Mouse (Mus musculus): Measurements from ENCODE around the gene Tgm4. TPM values are rescaled to one million over a fixed set of nuclear protein-coding genes. Genes with fewer than 3 reads are reported as not detected.

Tgm4 gene
- 1 to 10 TPM in 1 of 2 experiments, not detected in 1; 1.2 TPM for total RNA-seq (2023)

DNA sequence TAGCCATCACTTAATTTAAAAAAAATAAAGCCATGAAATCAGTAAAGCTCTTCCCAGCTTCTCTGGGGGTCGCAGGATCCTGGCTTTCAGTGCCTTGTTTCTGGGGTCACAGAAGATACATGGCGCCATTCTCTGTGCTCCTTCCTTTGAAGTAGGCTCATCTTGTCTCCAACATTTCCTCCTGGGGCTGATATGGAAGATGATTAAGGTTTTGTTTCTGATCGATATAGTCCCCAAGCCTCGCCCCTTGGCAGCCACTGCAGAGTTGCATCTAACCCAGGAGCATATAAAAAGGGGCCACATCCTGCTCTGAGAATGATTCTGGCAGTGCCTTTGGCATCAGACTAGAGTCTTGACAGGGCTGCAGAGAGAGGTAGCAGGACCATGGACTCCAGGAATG, at the start of gene Tgm4:
Gene Tgm4 (plus strand): TSS at position 301 of the 400 bp plus-strand sequence.

DNA sequence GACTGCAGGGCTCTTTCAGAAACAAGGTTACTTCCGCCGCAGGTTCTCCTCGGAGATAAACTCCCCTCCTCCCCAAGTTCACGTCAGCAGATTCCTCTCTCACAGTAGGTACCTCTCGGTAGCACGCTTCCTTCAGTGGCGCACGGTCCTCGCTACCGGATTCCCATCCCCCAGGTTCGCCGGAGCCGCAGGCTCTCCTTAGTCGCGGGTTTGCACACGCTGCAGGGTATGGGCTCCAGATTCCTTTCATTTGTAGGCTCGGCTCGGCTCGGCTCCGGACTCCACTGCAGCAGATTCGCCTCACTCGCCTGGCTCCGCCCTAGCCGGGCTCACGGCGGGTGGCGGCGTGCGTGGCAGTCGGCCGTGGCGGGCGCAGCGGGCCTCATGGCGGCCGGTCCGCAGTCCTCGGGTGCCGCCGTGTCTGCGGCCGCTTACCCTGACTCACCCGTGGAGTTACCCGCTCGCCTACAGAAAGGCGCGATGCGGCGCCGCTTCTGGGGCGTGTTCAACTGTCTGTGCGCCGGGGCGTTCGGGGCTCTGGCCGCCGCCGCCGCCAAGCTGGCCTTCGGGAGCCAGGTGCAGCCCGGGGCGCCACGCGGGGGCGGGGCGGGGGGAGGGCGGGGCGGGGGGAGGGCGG, 13.4 kb upstream of the Tgm4 start, which contains the start of gene Tmem42:
Gene Tmem42 (plus strand): TSS at position 332 of the 637 bp plus-strand sequence.

DNA sequence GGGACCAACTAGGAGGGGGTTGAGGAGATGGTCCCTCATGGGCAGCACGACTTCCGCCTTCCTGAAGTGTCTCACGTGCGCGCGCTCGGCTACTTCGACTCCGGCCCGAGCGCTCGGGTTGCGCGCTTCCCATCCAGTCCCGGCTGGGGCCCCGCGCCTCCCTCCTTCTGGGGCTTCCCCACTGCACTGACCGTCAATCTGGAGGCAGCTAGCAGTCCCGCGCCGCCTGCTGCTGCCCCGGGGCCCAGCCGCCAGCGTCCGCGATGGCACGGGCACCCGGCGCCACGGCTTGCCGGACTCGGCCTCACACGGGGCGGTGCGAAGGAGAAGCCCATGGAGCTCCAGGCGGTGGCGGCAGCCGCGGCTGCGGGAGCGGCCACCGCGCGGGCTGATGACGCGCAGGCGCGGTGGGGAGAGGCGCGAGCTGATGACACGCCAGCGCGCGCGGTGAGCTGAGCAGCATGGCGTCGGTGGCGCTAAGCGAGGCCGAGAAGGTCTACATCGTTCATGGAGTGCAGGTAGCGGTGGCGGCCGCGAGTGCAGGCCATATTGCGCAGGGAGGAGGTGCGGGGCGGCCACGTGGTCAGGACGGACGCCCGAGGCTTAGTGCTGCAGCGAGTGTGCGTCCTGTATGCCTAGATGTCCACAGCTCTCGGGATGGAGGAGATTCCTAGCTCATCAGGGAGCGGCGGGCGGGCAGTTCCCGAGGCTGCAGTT, 78.4 kb downstream of the Tgm4 start, which contains the start of the genes Zdhhc3 and Exosc7:
Gene Zdhhc3 (minus strand): TSS at position 401 of the 717 bp plus-strand sequence.
Gene Exosc7 (plus strand): TSS at position 411 of the 717 bp plus-strand sequence.

Other genes with a start within 250 kb of the Tgm4 start
- gene Tcaim, start 229.2 kb upstream of the Tgm4 start, total RNA-seq (2023): 10 to 100 TPM; 16.0 to 24.8 TPM
- not detected for gene Gm35549, start 190.7 kb upstream of the Tgm4 start, total RNA-seq (2023)
- gene Zfp445, start 168.7 kb upstream of the Tgm4 start, total RNA-seq (2023): 100 to 1,000 TPM; 142 to 152 TPM
- gene Zkscan7, start 149.0 kb upstream of the Tgm4 start, total RNA-seq (2023): 1 to 10 TPM; 3.9 to 6.3 TPM
- gene Zfp105, start 111.7 kb upstream of the Tgm4 start, total RNA-seq (2023): not detected
- gene 1110059G10Rik, start 83.7 kb upstream of the Tgm4 start, total RNA-seq (2023): 10 to 100 TPM; 44.6 to 48.4 TPM
- 1 to 10 TPM; 4.1 to 5.6 TPM for gene Kif15, start 83.7 kb upstream of the Tgm4 start, total RNA-seq (2023)
- 10 to 100 TPM; 14.2 to 19.4 TPM for gene Tmem42, start 13.4 kb upstream of the Tgm4 start, total RNA-seq (2023)
- 10 to 100 TPM; 40.2 to 52.0 TPM for gene Zdhhc3, start 78.5 kb downstream of the Tgm4 start, total RNA-seq (2023)
- gene Exosc7, start 78.5 kb downstream of the Tgm4 start, total RNA-seq (2023): 10 to 100 TPM; 40.5 to 45.0 TPM
- gene Clec3b, start 116.2 kb downstream of the Tgm4 start, total RNA-seq (2023): not detected
- under 1 TPM in 1 of 2 experiments, not detected in 1; 0.15 TPM for gene Cdcp1, start 181.3 kb downstream of the Tgm4 start, total RNA-seq (2023)
- gene Tmem158, start 226.0 kb downstream of the Tgm4 start, total RNA-seq (2023): not detected